Mouse (Mus musculus): ENCODE results near the gene Syde2.

The Syde2 gene

GRCm38 (mm10) chr3:146053082-146053814 is 65.6 kb downstream of the Syde2 start:
- DNase-seq (ENCODE audit: low read depth, low spot score): no peak

- no peak for DNase-seq (ENCODE audit: low read depth, low spot score)
Measured at GRCm38 (mm10) chr3:146053873-146054272, 66.2 kb downstream of the Syde2 start.

GRCm38 (mm10) chr3:146057131-146057530 is 69.5 kb downstream of the Syde2 start:
- no peak for DNase-seq (ENCODE audit: low read depth, low spot score)

- peak; percentile 59 for DNase-seq (ENCODE audit: low read depth, low spot score)
Measured at GRCm38 (mm10) chr3:146058263-146058662, 70.6 kb downstream of the Syde2 start.

- no peak for DNase-seq (ENCODE audit: low read depth, low spot score)
Measured at GRCm38 (mm10) chr3:146059356-146059926, 71.8 kb downstream of the Syde2 start.

GRCm38 (mm10) chr3:146063146-146063545 is 75.5 kb downstream of the Syde2 start:
- no peak for DNase-seq (ENCODE audit: low read depth, low spot score)

- no peak for DNase-seq (ENCODE audit: low read depth, low spot score)
Measured at GRCm38 (mm10) chr3:146069276-146069675, 81.6 kb downstream of the Syde2 start.

Measured in R1 (cell line).